Mouse (Mus musculus) lung, postnatal 0 days (tissue): ENCODE measurements around the gene Sdsl.

Source experiments
- CTCF ChIP-seq: IDR thresholded peaks from 2 replicates; pipeline ENCODE4 v1.5.1; 2016; ENCODE audit warnings: antibody characterized with exemption, mild to moderate bottlenecking
- EP300 ChIP-seq: IDR thresholded peaks from 2 replicates; pipeline ENCODE4 v1.6.1; 2016; ENCODE audit warnings: antibody characterized with exemption, mild to moderate bottlenecking, control low read depth

- TF ChIP-seq EP300 (no peak), CTCF (no peak)
These were observed 10.7 kb downstream of the Sdsl start for GRCm38 (mm10) chr5:120461902-120462301.
